Mouse (Mus musculus) midbrain, embryonic 10.5 days (tissue): ENCODE measurements at regions not wholly inside any gene's neighbourhood (a gene's known extent, or its start where the extent isn't known, plus 50 kb on each side); places are given as distances from the start of the nearest gene placed in this dataset.

Experiments
- DNase-seq: peaks from one replicate; pipeline ENCODE4 v3.0.0-alpha.2; 2017; ENCODE audit warnings: low spot score
- H3K27ac ChIP-seq: fragments of 300-500 bp; sonication (generic); replicated peaks from 2 replicates; pipeline ENCODE4 v1.5.1; 2016; ENCODE audit warnings: mild to moderate bottlenecking
- H3K27me3 ChIP-seq: fragments of 300-500 bp; sonication (generic); 2 replicates; pipeline ENCODE4 v1.6.1; 2016; ENCODE audit warnings: low read depth, mild to moderate bottlenecking; ENCODE audit not compliant: poor library complexity, severe bottlenecking
- H3K36me3 ChIP-seq: fragments of 300-500 bp; sonication (generic); 2 replicates; pipeline ENCODE4 v1.6.1; 2016; ENCODE audit warnings: mild to moderate bottlenecking, moderate library complexity
- H3K4me1 ChIP-seq: fragments of 300-500 bp; sonication (generic); 2 replicates; pipeline ENCODE4 v1.6.1; 2016
- H3K4me3 ChIP-seq: fragments of 300-500 bp; sonication (generic); 2 replicates; pipeline ENCODE4 v1.5.1; 2016; ENCODE audit warnings: mild to moderate bottlenecking, moderate library complexity
- H3K9me3 ChIP-seq: fragments of 300-500 bp; sonication (generic); replicated peaks from 2 replicates; pipeline ENCODE4 v1.6.1; 2016; ENCODE audit warnings: mild to moderate bottlenecking
- WGBS: fragments of 180-500 bp; shearing (Covaris S2); methylation state at CpG from one replicate; pipeline ENCODE4 v1.1.7; 2016; 5-methylcytosine and 5-hydroxymethylcytosine counted together

DNA sequence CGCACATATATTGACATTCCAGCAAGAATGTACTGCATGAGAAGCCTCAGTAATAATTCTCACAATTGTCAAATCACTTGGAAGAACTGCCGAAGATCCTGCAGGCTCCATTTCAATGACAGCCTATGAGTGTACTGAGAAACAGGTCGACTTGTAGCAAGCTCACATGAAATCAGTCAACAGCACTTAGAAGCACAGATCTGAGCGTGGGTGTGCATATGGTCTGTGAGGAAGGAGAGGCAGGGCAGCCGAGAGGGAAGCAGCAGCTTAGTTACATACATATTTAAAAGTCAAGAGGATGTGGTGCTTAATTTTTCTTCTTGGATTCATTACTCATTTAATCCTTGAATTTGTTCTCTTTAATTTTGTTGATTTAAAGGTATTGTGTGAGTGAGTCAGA, 967.4 kb upstream of the Epha7 start:
- no peaks in the 10 kb centered on the region for H3K36me3 ChIP-seq
- H3K4me3 ChIP-seq: no peak overlapping the region
- no peak overlapping the region for H3K27ac ChIP-seq
- 81% methylated on average over 5 of the region's 5 CpGs for WGBS
- H3K9me3 ChIP-seq: no peaks in the 10 kb centered on the region
- no peak for DNase-seq
- H3K4me1 ChIP-seq: no peaks in the 10 kb centered on the region
- no peaks in the 10 kb centered on the region for H3K27me3 ChIP-seq

DNA sequence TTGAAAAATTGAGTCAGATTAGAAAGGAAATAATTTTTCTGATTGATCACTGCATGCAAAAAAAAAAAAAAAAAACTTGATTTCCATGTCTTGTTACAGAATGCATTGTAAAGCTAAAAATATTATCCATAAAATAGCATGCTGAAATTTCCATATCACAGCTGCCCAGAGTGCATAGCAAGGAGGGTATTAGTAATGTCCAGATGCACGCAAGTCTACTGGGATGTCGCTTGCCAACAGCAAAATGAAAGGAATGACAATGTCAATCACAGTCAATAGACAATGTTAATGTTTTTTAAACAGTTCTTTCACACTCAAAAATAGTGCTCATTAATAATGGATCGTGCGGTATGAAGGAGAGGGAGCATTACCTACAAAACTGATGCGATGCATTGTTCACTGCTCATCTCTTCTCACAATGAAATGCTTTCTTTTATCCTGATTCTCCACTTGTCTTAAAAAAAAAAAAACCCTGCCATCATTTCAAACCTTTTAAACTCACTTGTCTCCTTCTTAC, 966.8 kb upstream of the Epha7 start:
- Histone ChIP-seq H3K36me3 (no peaks in the 10 kb centered on the region), H3K27me3 (no peaks in the 10 kb centered on the region), H3K27ac (no peak overlapping the region), H3K9me3 (no peaks in the 10 kb centered on the region), H3K4me1 (no peaks in the 10 kb centered on the region), H3K4me3 (no peak overlapping the region)
- no peak for DNase-seq
- 86% methylated on average over 5 of the region's 5 CpGs for WGBS

- Histone ChIP-seq H3K9me3 (no peaks in the 10 kb centered on the region), H3K4me1 (no peaks in the 10 kb centered on the region), H3K4me3 (no peak overlapping the region), H3K36me3 (no peaks in the 10 kb centered on the region), H3K27ac (no peak overlapping the region), H3K27me3 (no peaks in the 10 kb centered on the region)
- DNase-seq: no peak
- 90% methylated on average over 2 of the region's 2 CpGs for WGBS
These were observed 956.8 kb upstream of the Epha7 start for GRCm38 (mm10) chr4:27856086-27856485.

DNA sequence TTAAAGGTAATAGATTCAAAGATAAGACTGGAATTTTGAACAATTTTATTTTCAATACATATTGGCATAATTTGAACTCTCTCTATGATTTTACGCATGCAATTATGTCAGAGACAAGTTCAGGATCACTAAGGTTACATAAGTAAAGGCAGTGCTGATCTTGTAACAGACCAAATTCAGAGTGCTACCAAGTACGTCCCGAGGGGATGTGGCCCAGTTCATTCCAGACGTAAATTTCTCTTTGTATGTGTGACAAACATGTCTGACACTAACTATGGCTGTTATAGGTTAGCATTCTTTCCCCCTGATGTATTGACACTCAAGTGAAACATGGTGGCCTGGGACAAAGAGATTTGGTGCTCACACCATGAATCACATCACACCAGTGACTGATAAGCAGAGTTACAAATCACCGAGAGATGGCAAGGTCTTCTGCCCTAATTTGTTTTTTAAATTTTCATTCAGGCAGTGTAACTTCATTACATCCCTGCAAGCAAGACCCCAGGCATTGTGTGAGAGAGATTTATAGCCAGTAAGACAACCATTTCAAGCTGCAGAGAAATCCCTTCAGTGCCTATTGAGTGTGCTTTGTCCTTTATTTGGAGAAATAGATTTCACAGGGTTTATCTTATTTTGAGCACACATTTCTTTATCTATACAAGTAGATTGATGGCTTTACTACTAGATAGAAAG, 925.5 kb upstream of the Epha7 start:
- Histone ChIP-seq H3K9me3 (no peaks in the 10 kb centered on the region), H3K36me3 (no peaks in the 10 kb centered on the region), H3K27ac (no peak overlapping the region)

DNA sequence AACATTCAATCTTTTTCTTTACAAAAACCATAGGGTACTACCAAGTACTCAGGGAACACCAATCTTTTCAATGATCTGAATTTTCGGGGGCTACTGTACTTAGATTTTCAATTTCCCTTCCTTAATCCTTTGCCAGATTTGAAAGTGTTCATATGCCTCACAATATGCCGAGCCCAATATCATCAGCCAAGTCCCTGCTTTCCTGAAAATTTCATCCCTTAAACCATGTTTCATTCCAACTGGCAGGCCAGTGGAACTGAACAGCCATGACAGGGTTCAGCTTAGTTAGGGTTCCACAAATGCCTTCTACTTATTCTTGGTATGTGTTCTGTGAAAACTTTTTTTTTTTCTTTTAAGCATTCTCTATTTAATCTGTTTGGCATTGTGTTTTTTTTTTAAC, 916.5 kb upstream of the Epha7 start:
- H3K4me1 ChIP-seq: no peaks in the 10 kb centered on the region
- H3K27me3 ChIP-seq: no peaks in the 10 kb centered on the region
- H3K9me3 ChIP-seq: no peaks in the 10 kb centered on the region
- no peaks in the 10 kb centered on the region for H3K36me3 ChIP-seq
- DNase-seq: no peak
- 90% methylated on average over 2 of the region's 2 CpGs for WGBS
- no peak overlapping the region for H3K27ac ChIP-seq
- no peak overlapping the region for H3K4me3 ChIP-seq

More for the DNA sequence above, 925.5 kb upstream of the Epha7 start:
- 89% methylated on average over 5 of the region's 5 CpGs for WGBS
- no peak for DNase-seq
- no peak overlapping the region for H3K4me3 ChIP-seq
- no peaks in the 10 kb centered on the region for H3K27me3 ChIP-seq
- no peaks in the 10 kb centered on the region for H3K4me1 ChIP-seq

DNA sequence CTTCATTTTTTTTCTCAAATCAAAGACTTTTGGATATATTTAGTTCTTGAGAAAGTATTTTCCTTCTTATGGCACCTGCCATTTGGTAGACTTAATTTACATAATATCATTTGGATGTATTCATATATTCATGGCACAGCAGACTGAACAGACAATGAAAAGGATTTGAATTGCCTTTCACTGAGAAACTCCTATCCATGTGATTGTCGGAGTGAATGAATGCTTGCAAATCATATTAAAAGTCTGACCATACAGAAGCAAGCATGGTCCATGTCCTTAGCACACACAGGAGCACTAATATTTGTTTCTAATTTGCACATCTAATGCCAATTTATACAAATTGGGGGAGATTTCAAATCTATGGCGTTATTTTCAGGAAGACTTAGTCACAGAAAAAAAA, 867.6 kb upstream of the Epha7 start:
- H3K27me3 ChIP-seq: peaks cover 8% of the 10 kb centered on the region; the same call in 1 of the 2 replicates
- no peaks in the 10 kb centered on the region for H3K36me3 ChIP-seq
- H3K4me1 ChIP-seq: peaks cover 21% of the 10 kb centered on the region
- no peaks in the 10 kb centered on the region for H3K9me3 ChIP-seq
- no peak for DNase-seq
- no peak overlapping the region for H3K4me3 ChIP-seq
- H3K27ac ChIP-seq: no peak overlapping the region
- WGBS: 69% methylated on average over 2 of the region's 2 CpGs

DNA sequence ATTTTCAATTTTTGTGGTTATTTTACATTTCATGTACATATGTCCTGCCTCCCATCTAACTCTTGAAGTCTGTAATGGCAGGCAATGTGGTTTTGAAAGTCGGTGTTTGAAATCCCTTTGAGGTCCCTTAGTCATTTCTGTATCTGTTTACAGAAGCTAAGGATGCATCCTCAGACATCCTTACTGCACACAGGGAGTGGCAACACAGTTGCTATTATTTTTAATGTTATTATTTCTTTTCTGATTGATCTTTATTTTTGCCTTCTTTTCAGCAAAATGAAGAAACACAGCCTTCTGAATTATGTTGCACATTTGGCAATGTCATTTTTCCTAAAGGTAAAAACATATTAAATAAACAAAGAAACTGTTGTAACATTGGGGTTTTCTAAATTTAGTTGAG, 867.2 kb upstream of the Epha7 start:
- Histone ChIP-seq H3K27ac (no peak overlapping the region), H3K4me1 (peaks cover 22% of the 10 kb centered on the region), H3K27me3 (peaks cover 8% of the 10 kb centered on the region; the same call in 1 of the 2 replicates), H3K4me3 (no peak overlapping the region), H3K36me3 (no peaks in the 10 kb centered on the region), H3K9me3 (no peaks in the 10 kb centered on the region)
- WGBS: 85% methylated on average over 1 of the region's 1 CpGs
- no peak for DNase-seq

DNA sequence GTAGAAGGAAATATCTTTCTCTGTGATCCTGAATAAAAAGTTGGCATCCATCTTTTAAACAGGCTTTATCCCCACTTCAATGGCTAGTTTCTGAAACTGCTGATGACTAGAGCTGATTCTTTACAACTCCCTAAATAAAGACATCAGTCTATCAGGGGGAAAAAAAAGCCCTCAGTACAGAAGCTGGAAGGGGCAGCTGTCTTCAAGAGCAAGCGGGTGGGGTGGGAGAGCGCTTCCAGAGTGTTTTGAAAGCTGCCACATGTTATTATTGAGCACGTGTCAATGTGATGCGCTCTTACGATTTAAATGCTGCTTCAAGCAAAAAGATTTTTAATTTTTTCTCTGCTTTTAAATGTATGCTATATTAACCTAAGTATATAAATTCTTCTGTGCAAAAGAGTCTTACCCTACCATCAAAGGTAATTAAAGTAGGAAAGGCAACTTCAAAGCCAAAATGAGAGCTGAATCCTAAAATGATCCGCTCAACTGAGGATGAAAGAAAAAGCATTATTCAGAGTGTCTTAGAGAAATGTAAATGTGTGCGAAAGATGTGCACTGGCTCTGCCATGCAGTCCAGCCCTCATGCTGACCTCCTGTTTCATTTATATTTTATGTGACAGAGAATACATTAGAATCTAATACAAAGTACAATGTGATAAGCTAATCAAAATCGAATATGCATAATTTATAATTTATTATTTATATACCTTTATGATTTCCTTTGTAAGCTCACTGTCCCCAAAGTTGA, 862.8 kb upstream of the Epha7 start:
- H3K27ac ChIP-seq: no peak overlapping the region
- DNase-seq: no peak
- 65% methylated on average over 8 of the region's 8 CpGs for WGBS

GRCm38 (mm10) chr4:27965046-27965681, 847.8 kb upstream of the Epha7 start:
- no peaks in the 10 kb centered on the region for H3K9me3 ChIP-seq
- H3K4me1 ChIP-seq: peaks cover 14% of the 10 kb centered on the region
- WGBS: 32% methylated on average over 7 of the region's 7 CpGs
- H3K27ac ChIP-seq: no peak overlapping the region
- no peaks in the 10 kb centered on the region for H3K36me3 ChIP-seq
- no peak for DNase-seq
- no peak overlapping the region for H3K4me3 ChIP-seq
- peaks cover 49% of the 10 kb centered on the region for H3K27me3 ChIP-seq

More for the DNA sequence above, 862.8 kb upstream of the Epha7 start:
- H3K4me3 ChIP-seq: no peak overlapping the region
- peaks cover 22% of the 10 kb centered on the region for H3K4me1 ChIP-seq
- H3K36me3 ChIP-seq: no peaks in the 10 kb centered on the region
- H3K9me3 ChIP-seq: no peaks in the 10 kb centered on the region
- H3K27me3 ChIP-seq: peaks cover 14% of the 10 kb centered on the region; the same call in 1 of the 2 replicates

GRCm38 (mm10) chr4:27970569-27970968, 842.4 kb upstream of the Epha7 start:
- Histone ChIP-seq H3K4me1 (peaks cover 19% of the 10 kb centered on the region), H3K9me3 (no peaks in the 10 kb centered on the region), H3K4me3 (0 out of 2 replicates have a peak overlapping the region, but pooled peaks have one; percentile 2), H3K36me3 (no peaks in the 10 kb centered on the region), H3K27me3 (peaks cover 55% of the 10 kb centered on the region), H3K27ac (no peak overlapping the region)
- WGBS: 23% methylated on average over 5 of the region's 5 CpGs
- peak; percentile 33 for DNase-seq

DNA sequence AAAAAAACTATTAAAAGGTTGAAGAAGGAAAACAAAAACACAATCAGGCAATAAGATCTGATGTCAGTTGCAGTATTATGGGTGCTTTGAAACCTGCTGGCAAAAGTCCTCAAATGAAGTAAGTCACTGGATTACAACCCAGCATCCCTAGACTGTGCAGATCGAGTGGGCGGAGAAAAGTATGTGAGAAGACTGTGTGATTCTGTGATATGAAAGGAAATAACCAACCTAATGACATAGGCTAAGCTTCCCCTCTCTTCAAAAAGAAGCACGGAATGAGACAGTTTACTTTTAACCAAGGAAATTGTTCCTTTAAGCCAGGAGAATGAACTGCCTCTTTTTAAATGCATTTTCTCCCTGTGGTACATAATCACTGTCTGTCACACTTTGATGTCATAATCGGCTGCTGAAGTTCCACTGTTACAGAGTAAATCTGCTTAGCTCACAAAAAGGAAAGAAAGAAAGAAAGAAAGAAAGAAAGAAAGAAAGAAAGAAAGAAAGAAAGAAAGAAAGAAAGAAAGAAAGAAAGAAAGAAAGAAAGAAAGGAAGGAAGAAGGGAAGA, 833.6 kb upstream of the Epha7 start:
- 39% methylated on average over 4 of the region's 4 CpGs for WGBS
- no peaks in the 10 kb centered on the region for H3K9me3 ChIP-seq
- H3K4me3 ChIP-seq: no peak overlapping the region
- no peak for DNase-seq
- no peaks in the 10 kb centered on the region for H3K36me3 ChIP-seq
- H3K27ac ChIP-seq: no peak overlapping the region
- peaks cover 93% of the 10 kb centered on the region for H3K27me3 ChIP-seq
- peaks cover 22% of the 10 kb centered on the region for H3K4me1 ChIP-seq

DNA sequence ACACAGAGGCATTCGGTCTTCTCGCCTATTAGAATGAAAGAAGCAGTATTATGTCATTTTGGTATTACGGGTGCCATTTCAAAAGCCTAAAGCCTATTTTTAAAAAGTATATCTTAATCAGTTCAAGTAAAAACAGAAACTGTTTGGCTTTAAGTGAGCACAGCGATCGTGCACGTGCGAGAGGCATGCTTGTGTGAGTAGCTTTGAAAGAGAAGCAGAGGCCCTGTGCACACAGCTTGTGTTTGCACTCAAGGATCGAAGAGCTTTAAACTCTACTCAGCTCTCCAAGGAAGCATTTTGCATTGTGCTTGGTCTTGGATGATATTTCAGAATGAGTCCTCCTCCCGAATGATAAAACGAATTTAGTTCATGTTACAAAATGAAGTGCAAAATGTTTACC, 833.1 kb upstream of the Epha7 start:
- Histone ChIP-seq H3K4me1 (peaks cover 22% of the 10 kb centered on the region), H3K4me3 (no peak overlapping the region), H3K27me3 (peaks cover 93% of the 10 kb centered on the region), H3K27ac (no peak overlapping the region), H3K9me3 (no peaks in the 10 kb centered on the region), H3K36me3 (no peaks in the 10 kb centered on the region)
- peak; percentile 30 for DNase-seq
- WGBS: 40% methylated on average over 10 of the region's 10 CpGs
